Mouse (Mus musculus): Measurements from ENCODE around the gene Exosc10. TPM values are rescaled to one million over a fixed set of nuclear protein-coding genes. Genes with fewer than 3 reads are reported as not detected.

Exosc10 gene
- total and polyA plus RNA-seq, 2 experiments from 2014 or later = 70.8 to 78.8 TPM

- Histone ChIP-seq H3K36me3 (ENCODE audit: insufficient read depth, low read length) (peaks cover 1% of the 10 kb centered on the region; the same call in 1 of the 2 replicates), H3K9ac (replicated peaks; ENCODE audit: low read length, poor library complexity, severe bottlenecking) (no peak overlapping the region), H3K4me1 (ENCODE audit: insufficient read depth, low read length) (no peaks in the 10 kb centered on the region), H3K4me3 (ENCODE audit: low read depth, low read length) (no peak overlapping the region), H3K27ac (ENCODE audit: low read depth, low read length) (no peak overlapping the region), H3K27me3 (ENCODE audit: insufficient read depth, low read length) (no peaks in the 10 kb centered on the region), H3K9me3 (ENCODE audit: low read length) (no peaks in the 10 kb centered on the region), H3K4me2 (ENCODE audit: low read depth, low read length, poor library complexity, severe bottlenecking) (no peak overlapping the region)
- 89% methylated on average over 3 of the region's 3 CpGs for WGBS
- TF ChIP-seq CTCF (IDR thresholded peaks at IDR 0.05) = peak; percentile 72
- peak; percentile 35; the same call in 1 of the 2 replicates for ATAC-seq (ENCODE audit: low FRiP score)
- peak; percentile 52 for DNase-seq (ENCODE audit: low spot score)
These were observed 46.4 kb downstream of the Exosc10 start for GRCm38 (mm10) chr4:148604541-148605165.

GRCm38 (mm10) chr4:148607758-148608157 is 49.5 kb downstream of the Exosc10 start:
- 24% methylated on average over 5 of the region's 5 CpGs for WGBS

GRCm38 (mm10) chr4:148609805-148610204 is 51.6 kb downstream of the Exosc10 start:
- Histone ChIP-seq H3K36me3 (ENCODE audit: insufficient read depth, low read length) (peaks cover 14% of the 10 kb centered on the region; the same call in 1 of the 2 replicates), H3K4me3 (ENCODE audit: low read depth, low read length) (no peak overlapping the region), H3K9me3 (ENCODE audit: low read length) (no peaks in the 10 kb centered on the region), H3K27me3 (ENCODE audit: insufficient read depth, low read length) (no peaks in the 10 kb centered on the region), H3K4me2 (ENCODE audit: low read depth, low read length, poor library complexity, severe bottlenecking) (no peak overlapping the region), H3K27ac (ENCODE audit: low read depth, low read length) (no peak overlapping the region), H3K4me1 (ENCODE audit: insufficient read depth, low read length) (no peaks in the 10 kb centered on the region), H3K9ac (replicated peaks; ENCODE audit: low read length, poor library complexity, severe bottlenecking) (no peak overlapping the region)
- 86% methylated on average over 5 of the region's 5 CpGs for WGBS
- TF ChIP-seq CTCF (IDR thresholded peaks at IDR 0.05) = no peak
- ATAC-seq (ENCODE audit: low FRiP score) = no peak
- no peak for DNase-seq (ENCODE audit: low spot score)

More at GRCm38 (mm10) chr4:148607758-148608157, 49.5 kb downstream of the Exosc10 start:
- DNase-seq (ENCODE audit: low spot score) (peak; percentile 59), ATAC-seq (ENCODE audit: low FRiP score) (no peak)
- no peak overlapping the region for H3K9ac ChIP-seq (replicated peaks; ENCODE audit: low read length, poor library complexity, severe bottlenecking)
- H3K36me3 ChIP-seq (ENCODE audit: insufficient read depth, low read length) = peaks cover 7% of the 10 kb centered on the region; the same call in 1 of the 2 replicates
- no peaks in the 10 kb centered on the region for H3K27me3 ChIP-seq (ENCODE audit: insufficient read depth, low read length)
- H3K4me3 ChIP-seq (ENCODE audit: low read depth, low read length) = no peak overlapping the region
- no peak overlapping the region for H3K27ac ChIP-seq (ENCODE audit: low read depth, low read length)
- no peak overlapping the region for H3K4me2 ChIP-seq (ENCODE audit: low read depth, low read length, poor library complexity, severe bottlenecking)
- H3K4me1 ChIP-seq (ENCODE audit: insufficient read depth, low read length) = no peaks in the 10 kb centered on the region
- no peaks in the 10 kb centered on the region for H3K9me3 ChIP-seq (ENCODE audit: low read length)
- peak; percentile 86 for TF ChIP-seq CTCF (IDR thresholded peaks at IDR 0.05)

GRCm38 (mm10) chr4:148610631-148611364 is 52.6 kb downstream of the Exosc10 start:
- peaks cover 14% of the 10 kb centered on the region for H3K36me3 ChIP-seq (ENCODE audit: insufficient read depth, low read length)
- no peaks in the 10 kb centered on the region for H3K9me3 ChIP-seq (ENCODE audit: low read length)
- 77% methylated on average over 5 of the region's 5 CpGs for WGBS
- no peak overlapping the region for H3K4me3 ChIP-seq (ENCODE audit: low read depth, low read length)
- ATAC-seq (ENCODE audit: low FRiP score) (no peak), DNase-seq (ENCODE audit: low spot score) (no peak)
- H3K27ac ChIP-seq (ENCODE audit: low read depth, low read length) = no peak overlapping the region
- no peak overlapping the region for H3K4me2 ChIP-seq (ENCODE audit: low read depth, low read length, poor library complexity, severe bottlenecking)
- no peak overlapping the region for H3K9ac ChIP-seq (replicated peaks; ENCODE audit: low read length, poor library complexity, severe bottlenecking)
- H3K27me3 ChIP-seq (ENCODE audit: insufficient read depth, low read length) = no peaks in the 10 kb centered on the region
- H3K4me1 ChIP-seq (ENCODE audit: insufficient read depth, low read length) = no peaks in the 10 kb centered on the region
- TF ChIP-seq CTCF (IDR thresholded peaks at IDR 0.05) = no peak

GRCm38 (mm10) chr4:148612557-148612956 is 54.3 kb downstream of the Exosc10 start:
- no peak for TF ChIP-seq CTCF (IDR thresholded peaks at IDR 0.05)
- no peaks in the 10 kb centered on the region for H3K27me3 ChIP-seq (ENCODE audit: insufficient read depth, low read length)
- no peaks in the 10 kb centered on the region for H3K4me1 ChIP-seq (ENCODE audit: insufficient read depth, low read length)
- H3K9me3 ChIP-seq (ENCODE audit: low read length) = no peaks in the 10 kb centered on the region
- WGBS = 54% methylated on average over 4 of the region's 4 CpGs
- no peak overlapping the region for H3K9ac ChIP-seq (replicated peaks; ENCODE audit: low read length, poor library complexity, severe bottlenecking)
- peaks cover 14% of the 10 kb centered on the region for H3K36me3 ChIP-seq (ENCODE audit: insufficient read depth, low read length)
- ATAC-seq (ENCODE audit: low FRiP score) (no peak), DNase-seq (ENCODE audit: low spot score) (peak; percentile 22)
- H3K4me3 ChIP-seq (ENCODE audit: low read depth, low read length) = no peak overlapping the region
- no peak overlapping the region for H3K27ac ChIP-seq (ENCODE audit: low read depth, low read length)
- H3K4me2 ChIP-seq (ENCODE audit: low read depth, low read length, poor library complexity, severe bottlenecking) = no peak overlapping the region

GRCm38 (mm10) chr4:148613738-148614137 is 55.5 kb downstream of the Exosc10 start:
- 66% methylated on average over 9 of the region's 9 CpGs for WGBS

More at GRCm38 (mm10) chr4:148613738-148614137, 55.5 kb downstream of the Exosc10 start:
- Histone ChIP-seq H3K4me1 (ENCODE audit: insufficient read depth, low read length) (no peaks in the 10 kb centered on the region), H3K4me2 (ENCODE audit: low read depth, low read length, poor library complexity, severe bottlenecking) (no peak overlapping the region), H3K27ac (ENCODE audit: low read depth, low read length) (no peak overlapping the region), H3K9me3 (ENCODE audit: low read length) (no peaks in the 10 kb centered on the region), H3K4me3 (ENCODE audit: low read depth, low read length) (no peak overlapping the region), H3K36me3 (ENCODE audit: insufficient read depth, low read length) (peaks cover 20% of the 10 kb centered on the region), H3K9ac (replicated peaks; ENCODE audit: low read length, poor library complexity, severe bottlenecking) (no peak overlapping the region), H3K27me3 (ENCODE audit: insufficient read depth, low read length) (no peaks in the 10 kb centered on the region)
- DNase-seq (ENCODE audit: low spot score) = no peak
- no peak for ATAC-seq (ENCODE audit: low FRiP score)
- TF ChIP-seq CTCF (IDR thresholded peaks at IDR 0.05) = no peak
